Mouse (Mus musculus) skeletal muscle tissue, adult 2 months (tissue): ENCODE data around the gene Ahcyl1.
"Not testable (repeated sequence)": the region's sequence is repeated elsewhere in the genome, so short reads cannot be mapped to it uniquely, and the experiment has no call there.

Experiments
- DNase-seq: peaks from one replicate; pipeline ENCODE4 v3.0.0-alpha.2; 2012; ENCODE audit warnings: low read depth, low spot score

Gene Ahcyl1

GRCm38 (mm10) chr3:107695948-107696881 lies at the start of gene Ahcyl1:
Ahcyl1 (minus strand) TSS chr3:107696560.
- DNase-seq = peak; percentile 98

DNA sequence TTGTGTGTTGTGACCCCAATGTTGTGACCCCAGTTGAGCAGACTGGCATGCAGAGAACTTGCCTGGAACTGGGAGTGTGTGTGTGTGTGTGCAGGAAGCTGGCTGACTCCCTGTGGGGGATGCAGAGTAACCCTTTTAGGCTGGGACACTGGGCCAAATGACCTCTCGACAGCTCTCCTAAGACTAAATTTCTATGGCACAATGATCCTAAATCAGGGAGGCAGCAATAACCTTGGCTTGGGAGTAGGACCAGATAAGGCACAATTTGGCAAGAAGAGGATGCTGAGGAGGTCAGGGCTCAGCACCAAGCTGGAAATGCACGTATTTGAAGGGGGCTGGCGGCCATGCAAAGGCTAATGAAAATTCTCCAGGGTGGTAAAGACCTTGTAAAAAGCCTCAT lies 49.7 kb upstream of the Ahcyl1 start:
- DNase-seq = no peak

DNA sequence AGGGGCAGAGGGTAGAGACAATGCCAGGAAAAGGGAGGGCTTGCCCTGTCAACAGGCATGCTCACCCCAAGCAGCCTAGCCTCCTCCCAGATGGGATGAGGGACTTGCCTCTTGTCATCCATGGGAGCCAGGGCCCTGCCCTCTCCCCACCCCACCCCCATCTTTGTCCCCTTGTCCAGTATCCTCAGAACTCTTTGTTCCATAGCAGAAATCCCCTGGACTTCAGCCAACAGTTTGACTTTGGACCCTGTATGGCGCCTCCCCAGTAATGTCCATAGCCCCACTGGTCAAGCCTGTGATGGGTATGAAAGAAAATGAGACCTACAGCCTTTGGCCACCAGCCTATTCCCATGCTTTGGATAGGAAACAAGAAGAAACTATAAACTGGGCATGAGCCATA lies 47.3 kb upstream of the Ahcyl1 start:
- no peak for DNase-seq

- no peak for DNase-seq
These were observed 46.7 kb upstream of the Ahcyl1 start for GRCm38 (mm10) chr3:107743107-107743506.

- no peak for DNase-seq
These were observed 45.8 kb upstream of the Ahcyl1 start for GRCm38 (mm10) chr3:107742071-107742710.

DNA sequence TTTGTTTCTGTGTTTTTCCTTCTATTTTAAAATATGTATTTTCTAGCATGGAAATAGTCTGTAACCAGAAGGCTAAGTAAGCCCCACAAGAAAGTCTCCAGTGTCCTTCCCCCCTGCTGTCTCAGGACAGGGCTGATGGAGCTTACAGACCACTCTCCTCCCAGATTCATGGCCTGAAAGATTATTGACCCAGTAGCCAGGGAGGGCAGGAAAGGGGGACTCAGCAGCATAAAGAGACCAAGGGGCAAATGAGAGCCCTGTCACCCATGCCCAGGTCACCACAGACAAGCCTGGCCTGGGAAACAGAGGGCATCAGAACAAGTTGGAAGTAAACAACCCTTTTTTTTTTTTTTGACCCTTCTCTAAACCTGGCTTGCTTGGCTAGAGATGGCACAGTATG lies 45.0 kb upstream of the Ahcyl1 start:
- DNase-seq = no peak

- no peak for DNase-seq
These were observed 44.3 kb upstream of the Ahcyl1 start for GRCm38 (mm10) chr3:107740578-107741207.

GRCm38 (mm10) chr3:107739966-107740365 lies 43.6 kb upstream of the Ahcyl1 start:
- DNase-seq = no peak

- DNase-seq = no peak
These were observed 43.1 kb upstream of the Ahcyl1 start for GRCm38 (mm10) chr3:107739456-107739855.

GRCm38 (mm10) chr3:107738620-107739019 lies 42.3 kb upstream of the Ahcyl1 start:
- DNase-seq = no peak

GRCm38 (mm10) chr3:107737609-107738190 lies 41.3 kb upstream of the Ahcyl1 start:
- no peak for DNase-seq

DNA sequence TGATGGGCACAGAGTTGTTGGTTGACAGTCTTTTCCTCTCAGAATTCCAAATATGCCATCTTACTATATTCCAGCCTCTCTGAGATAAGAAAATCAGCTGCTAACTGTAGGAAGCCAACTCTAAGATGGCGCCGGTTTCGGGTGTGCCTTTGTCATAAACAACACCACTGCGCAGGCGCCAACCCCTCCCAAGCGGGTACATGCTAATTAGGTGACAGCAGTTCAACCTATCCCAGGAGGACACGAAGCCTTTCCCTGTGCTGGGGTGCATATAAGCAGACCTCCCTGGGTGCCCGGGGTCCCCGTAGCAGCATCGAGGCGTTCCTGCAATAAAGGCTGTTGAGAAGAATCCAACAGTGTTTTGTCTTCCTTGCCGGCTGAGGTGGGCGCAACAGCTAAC lies 39.3 kb upstream of the Ahcyl1 start:
- DNase-seq = not testable (repeated sequence)

- no peak for DNase-seq
These were observed 37.0 kb upstream of the Ahcyl1 start for GRCm38 (mm10) chr3:107733329-107733728.

GRCm38 (mm10) chr3:107730236-107730635 lies 33.9 kb upstream of the Ahcyl1 start:
- DNase-seq = no peak

DNA sequence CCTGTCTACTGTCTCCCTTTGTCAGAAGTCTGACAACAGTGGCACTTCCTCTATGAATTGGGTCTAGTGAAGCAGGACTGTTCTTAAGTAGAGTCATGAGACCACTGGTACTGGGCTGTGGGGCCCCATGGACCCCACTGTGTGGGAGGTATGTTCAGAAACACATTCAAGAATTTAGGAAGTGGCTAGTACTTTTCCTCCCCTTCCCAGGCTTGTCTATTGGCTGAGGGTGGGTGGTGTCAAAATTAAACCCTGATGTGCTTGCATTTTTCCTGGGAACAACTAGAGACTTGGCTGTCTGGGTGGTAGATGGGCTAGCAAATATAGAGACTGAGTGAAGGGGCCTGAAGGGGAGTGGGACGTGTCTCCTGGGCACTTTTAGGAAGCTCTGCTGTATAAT lies 32.1 kb upstream of the Ahcyl1 start:
- no peak for DNase-seq

DNA sequence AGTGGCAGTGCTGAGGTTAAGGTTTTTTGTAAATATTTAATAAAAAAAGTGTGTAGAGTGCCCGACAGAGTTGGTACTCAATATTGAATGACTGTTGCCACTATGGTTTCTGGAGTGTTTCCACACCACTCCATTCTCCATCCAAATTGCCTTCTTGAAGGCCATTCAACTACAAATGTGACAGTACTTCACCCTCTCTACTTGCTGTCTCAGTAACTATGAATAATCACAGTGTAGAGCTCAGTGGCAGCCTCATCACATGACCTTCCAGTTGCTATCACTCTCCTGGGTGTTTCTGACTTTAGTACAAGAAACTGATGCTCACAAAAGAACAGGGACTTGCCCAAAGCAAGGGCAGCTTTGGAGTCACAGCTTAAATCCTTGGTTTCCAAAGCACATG lies 19.6 kb upstream of the Ahcyl1 start:
- no peak for DNase-seq

DNA sequence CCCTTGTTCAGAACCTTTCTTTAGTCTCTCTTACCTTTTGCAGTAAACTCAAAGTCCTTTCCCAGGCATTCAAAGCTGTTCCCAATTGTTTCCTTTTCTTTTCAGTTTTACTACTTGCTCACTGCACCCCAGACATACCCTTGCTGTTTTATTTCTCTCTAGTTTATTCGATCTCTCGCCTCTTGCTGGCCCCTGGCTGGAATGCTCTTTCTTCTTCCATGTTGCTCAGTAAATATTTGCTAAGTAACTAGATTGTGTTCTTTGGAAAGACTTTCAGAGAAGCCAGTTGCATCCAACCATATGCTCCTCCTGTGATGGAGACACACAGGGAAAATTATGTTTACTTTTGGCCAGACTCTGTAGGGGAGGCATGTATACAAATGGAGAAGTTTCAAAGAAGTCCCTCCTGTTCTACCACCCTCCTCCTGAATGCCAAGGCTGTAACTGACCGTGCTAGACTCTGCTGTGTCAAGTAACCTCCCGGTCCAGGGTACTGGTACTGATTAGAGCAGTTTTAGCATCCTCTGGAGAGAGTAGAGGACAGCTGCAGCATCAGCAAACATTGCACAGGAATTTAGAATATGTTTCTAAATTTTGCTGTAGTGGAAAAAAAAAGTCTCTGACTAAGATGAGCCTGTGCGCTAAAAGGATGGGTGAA lies 18.0 kb upstream of the Ahcyl1 start:
- no peak for DNase-seq

GRCm38 (mm10) chr3:107712081-107712480 lies 15.7 kb upstream of the Ahcyl1 start:
- DNase-seq = no peak

- no peak for DNase-seq
These were observed 12.8 kb upstream of the Ahcyl1 start for GRCm38 (mm10) chr3:107709156-107709555.

DNA sequence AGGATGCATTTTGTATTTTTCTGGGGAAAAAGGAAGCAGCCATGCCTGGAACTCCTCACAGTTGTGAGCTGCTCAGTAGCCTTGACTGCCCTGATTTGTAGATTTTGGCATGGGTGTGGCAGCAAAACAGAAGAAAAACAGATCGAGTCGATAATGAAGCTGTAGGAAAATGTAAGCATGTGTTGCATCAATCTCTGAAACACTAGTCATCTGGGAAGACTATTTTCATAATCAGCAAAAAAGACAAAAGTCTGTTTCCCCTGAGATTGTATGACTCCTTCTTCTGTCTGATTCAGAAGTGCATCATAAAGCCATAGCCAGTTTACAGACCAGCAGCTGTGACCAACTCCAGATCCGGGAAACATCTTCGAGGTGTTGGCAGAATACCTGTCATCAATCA lies 10.9 kb upstream of the Ahcyl1 start:
- no peak for DNase-seq

DNA sequence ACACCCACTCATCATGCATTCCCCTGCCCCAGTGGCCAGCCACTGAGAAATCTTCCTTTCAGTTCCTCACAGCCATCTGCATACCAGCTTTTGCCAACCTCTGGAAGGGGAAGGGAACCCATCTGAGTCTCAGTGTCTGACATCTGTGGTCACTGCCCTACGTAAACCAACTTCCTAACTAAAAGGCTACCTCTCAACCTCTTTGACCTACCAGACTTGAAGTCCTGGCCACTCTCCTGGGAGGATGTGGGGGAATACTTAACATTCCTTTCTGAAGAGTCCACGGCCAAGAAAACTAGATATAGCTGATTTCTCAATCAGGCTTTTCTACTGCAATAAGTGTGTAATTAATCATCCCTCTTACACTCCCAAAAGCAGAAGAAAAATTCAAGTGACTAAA lies 9.8 kb upstream of the Ahcyl1 start:
- DNase-seq = no peak

GRCm38 (mm10) chr3:107704371-107704705 lies 8.0 kb upstream of the Ahcyl1 start:
- DNase-seq = peak; percentile 62
